Mouse (Mus musculus) heart, embryonic 15.5 days (tissue): ENCODE measurements around the gene Pin1. TPM values are rescaled to one million over a fixed set of nuclear protein-coding genes. Genes with fewer than 3 reads are reported as not detected.
"Not testable (repeated sequence)": the region's sequence is repeated elsewhere in the genome, so short reads cannot be mapped to it uniquely, and the experiment has no call there.

Experiments
- ATAC-seq: fragments of 200-750 bp; cut with Nextera tagmentation; replicated peaks from 2 replicates; pipeline ENCODE4 v1.8.0; 2017; ENCODE audit warnings: low read depth, moderate TSS enrichment; ENCODE audit not compliant: insufficient number of reproducible peaks, insufficient read depth, low FRiP score
- H3K27ac ChIP-seq: fragments of 300-500 bp; sonication (generic); 2 replicates; pipeline ENCODE4 v1.5.1; 2015; ENCODE audit warnings: mild to moderate bottlenecking, inconsistent platforms
- H3K27me3 ChIP-seq: fragments of 300-500 bp; sonication (generic); 2 replicates; pipeline ENCODE4 v1.6.1; 2015; ENCODE audit warnings: inconsistent platforms
- H3K36me3 ChIP-seq: fragments of 300-500 bp; sonication (generic); 2 replicates; pipeline ENCODE4 v1.6.1; 2015; ENCODE audit warnings: mild to moderate bottlenecking, inconsistent platforms
- H3K4me1 ChIP-seq: fragments of 300-500 bp; sonication (generic); replicated peaks from 2 replicates; pipeline ENCODE4 v1.6.1; 2015; ENCODE audit warnings: inconsistent platforms
- H3K4me2 ChIP-seq: fragments of 300-500 bp; sonication (generic); 2 replicates; pipeline ENCODE4 v1.6.1; 2015; ENCODE audit warnings: inconsistent platforms, mild to moderate bottlenecking, moderate library complexity
- H3K4me3 ChIP-seq: fragments of 300-500 bp; sonication (generic); 2 replicates; pipeline ENCODE4 v1.5.1; 2015; ENCODE audit warnings: mild to moderate bottlenecking, inconsistent platforms
- H3K9ac ChIP-seq: fragments of 300-500 bp; sonication (generic); 2 replicates; pipeline ENCODE4 v1.6.1; 2015; ENCODE audit warnings: mild to moderate bottlenecking, inconsistent platforms
- H3K9me3 ChIP-seq: fragments of 300-500 bp; sonication (generic); replicated peaks from 2 replicates; pipeline ENCODE4 v1.6.1; 2016; ENCODE audit warnings: inconsistent platforms
- WGBS: fragments of 180-500 bp; shearing (Covaris S2); methylation state at CpG from one replicate; pipeline ENCODE4 v1.1.7; 2015; ENCODE audit warnings: mixed read lengths; 5-methylcytosine and 5-hydroxymethylcytosine counted together
- polyA plus RNA-seq: library from polyadenylated mRNA; unstranded; fragments of >200 nt; fragmentation: Nextera tagmentation; extraction: Ambion mirVana; gene quantifications from 2 replicates; pipeline ENCODE4 v1.2.1, GENCODE M21; 2015

Pin1 gene
- polyA plus RNA-seq: 40.2 and 43.1 TPM in 2 replicates

- peak; percentile 100 for ATAC-seq
- H3K4me1 ChIP-seq: peaks cover 20% of the 10 kb centered on the region
- no peaks in the 10 kb centered on the region for H3K27me3 ChIP-seq
- H3K36me3 ChIP-seq: peaks cover 38% of the 10 kb centered on the region
- peak within 1 kb of the TSS; percentile 47; the same call in 1 of the 2 replicates for H3K27ac ChIP-seq
- H3K9ac ChIP-seq: peak within 1 kb of the TSS; percentile 89
- H3K9me3 ChIP-seq: no peaks in the 10 kb centered on the region
- under 1% methylated on average over 45 of the region's 45 CpGs for WGBS
- peak within 1 kb of the TSS; percentile 83 for H3K4me2 ChIP-seq
- H3K4me3 ChIP-seq: peak within 1 kb of the TSS; percentile 94
Measured at GRCm38 (mm10) chr9:20651602-20652259, at the start of gene Pin1. Pin1 (plus strand) TSS chr9:20652095.

DNA sequence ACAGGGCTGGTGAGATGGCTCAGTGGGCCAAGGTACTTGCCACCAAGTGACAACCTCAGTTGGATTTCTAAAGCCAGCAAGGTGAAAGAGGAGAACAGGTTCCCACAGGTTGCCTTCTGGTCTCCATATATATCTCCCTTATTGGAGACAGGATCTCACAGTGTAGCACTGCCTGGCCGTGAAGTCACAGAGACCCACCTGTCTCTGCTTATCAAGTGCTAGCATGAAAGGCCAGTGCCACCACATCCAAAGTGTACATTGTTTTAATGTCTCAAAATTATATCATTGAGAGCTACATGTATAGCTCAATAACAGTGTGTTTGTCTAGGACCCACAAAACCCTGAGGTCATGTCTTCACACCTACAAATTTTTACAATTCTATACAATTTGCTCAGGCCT is 45.6 kb upstream of the Pin1 start:
- Histone ChIP-seq H3K36me3 (no peaks in the 10 kb centered on the region), H3K27ac (no peak overlapping the region), H3K27me3 (no peaks in the 10 kb centered on the region), H3K4me2 (peak overlapping the region; percentile 85; the same call in 1 of the 2 replicates), H3K4me1 (peaks cover 5% of the 10 kb centered on the region), H3K4me3 (no peak overlapping the region), H3K9ac (no peak overlapping the region), H3K9me3 (no peaks in the 10 kb centered on the region)
- no peak for ATAC-seq
- WGBS: 91% methylated on average over 1 of the region's 1 CpGs

DNA sequence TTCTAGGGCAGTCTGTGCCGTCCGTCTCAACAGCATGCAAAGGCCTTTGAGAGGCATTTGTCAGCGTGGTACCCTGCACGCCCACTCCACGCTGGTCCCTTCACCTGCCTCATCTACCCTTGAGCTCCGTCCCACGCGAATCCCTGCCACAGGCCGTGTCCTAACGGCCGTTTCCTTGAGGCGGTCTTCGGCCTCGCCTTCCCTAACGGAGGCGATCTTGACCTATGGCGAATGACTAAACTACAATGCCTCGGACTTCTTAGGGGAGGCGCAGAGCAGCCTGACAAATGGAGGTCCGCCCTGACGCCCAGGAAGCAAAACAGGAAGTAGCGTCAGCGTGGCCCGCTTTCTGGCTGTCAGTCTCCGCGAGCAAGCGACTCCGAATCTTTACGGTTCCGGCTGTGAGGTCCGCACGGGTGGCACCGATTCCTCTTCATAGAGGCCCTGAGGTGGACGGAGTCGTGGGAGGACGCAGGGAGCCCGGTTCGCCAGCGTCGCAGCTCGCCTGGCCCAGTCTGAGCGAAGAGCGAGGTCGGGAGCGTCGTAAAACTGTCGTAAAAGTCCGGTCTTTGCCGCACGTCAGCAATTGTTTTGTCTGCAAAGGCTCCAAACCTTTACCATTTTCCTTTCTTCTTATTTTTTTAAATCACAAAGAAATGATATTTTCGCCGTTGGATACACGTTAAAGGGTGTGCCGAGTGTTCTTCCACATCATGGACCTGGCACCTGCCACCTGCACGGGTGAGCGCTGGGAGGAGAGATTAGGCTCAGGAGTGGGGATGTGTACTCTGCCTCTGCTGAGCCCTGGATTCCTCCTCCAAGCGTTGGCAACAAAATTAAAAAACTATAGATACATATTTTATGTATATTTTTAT is 44.6 kb upstream of the Pin1 start:
- H3K9me3 ChIP-seq: no peaks in the 10 kb centered on the region
- H3K4me3 ChIP-seq: peak overlapping the region; percentile 81
- peak; percentile 89 for ATAC-seq
- H3K27me3 ChIP-seq: no peaks in the 10 kb centered on the region
- no peaks in the 10 kb centered on the region for H3K36me3 ChIP-seq
- peak overlapping the region; percentile 85 for H3K4me2 ChIP-seq
- peak overlapping the region; percentile 76 for H3K9ac ChIP-seq
- WGBS: under 1% methylated on average over 57 of the region's 57 CpGs
- peaks cover 5% of the 10 kb centered on the region for H3K4me1 ChIP-seq
- H3K27ac ChIP-seq: peak overlapping the region; percentile 98

DNA sequence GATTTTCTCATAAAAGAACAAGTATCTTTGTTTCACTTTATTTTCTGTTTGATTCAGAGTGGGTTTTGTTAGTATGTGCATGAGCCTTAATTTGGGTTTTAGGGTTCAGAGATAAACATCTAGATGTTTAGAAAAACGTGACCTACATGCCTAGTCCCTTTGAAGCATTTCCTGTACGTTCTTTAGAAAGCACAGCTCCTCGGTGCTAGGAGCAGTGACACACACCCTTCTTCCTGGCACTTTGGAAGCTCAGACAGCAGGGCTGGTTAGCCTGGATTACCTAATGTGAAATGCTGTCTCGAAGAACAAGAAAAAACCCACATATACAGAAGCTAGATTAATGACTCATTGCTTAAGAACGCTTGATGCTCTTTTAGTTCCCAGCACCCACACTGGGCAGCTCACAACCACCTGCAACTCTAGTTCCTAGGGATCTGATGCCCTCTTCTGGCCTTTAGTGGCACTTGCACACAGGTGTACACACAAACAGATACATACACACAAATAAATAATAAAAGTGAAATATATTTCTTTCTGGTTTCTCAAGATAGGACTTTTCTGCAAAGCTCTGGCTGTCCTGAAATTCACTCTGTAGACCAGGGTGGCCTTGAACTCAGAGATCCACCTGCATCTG is 41.9 kb upstream of the Pin1 start:
- Histone ChIP-seq H3K36me3 (no peaks in the 10 kb centered on the region), H3K4me2 (no peak overlapping the region)

GRCm38 (mm10) chr9:20611976-20612375 is 39.9 kb upstream of the Pin1 start:
- Histone ChIP-seq H3K4me2 (no peak overlapping the region), H3K9me3 (no peaks in the 10 kb centered on the region), H3K4me1 (peaks cover under 1% of the 10 kb centered on the region), H3K27ac (no peak overlapping the region), H3K27me3 (no peaks in the 10 kb centered on the region), H3K36me3 (no peaks in the 10 kb centered on the region), H3K9ac (no peak overlapping the region), H3K4me3 (no peak overlapping the region)
- no peak for ATAC-seq
- 80% methylated on average over 5 of the region's 5 CpGs for WGBS

More for the DNA sequence above, 41.9 kb upstream of the Pin1 start:
- 76% methylated on average over 5 of the region's 5 CpGs for WGBS
- H3K4me1 ChIP-seq: peaks cover 5% of the 10 kb centered on the region
- no peak overlapping the region for H3K4me3 ChIP-seq
- no peak overlapping the region for H3K9ac ChIP-seq
- H3K27me3 ChIP-seq: no peaks in the 10 kb centered on the region
- ATAC-seq: no peak
- H3K9me3 ChIP-seq: no peaks in the 10 kb centered on the region
- no peak overlapping the region for H3K27ac ChIP-seq

DNA sequence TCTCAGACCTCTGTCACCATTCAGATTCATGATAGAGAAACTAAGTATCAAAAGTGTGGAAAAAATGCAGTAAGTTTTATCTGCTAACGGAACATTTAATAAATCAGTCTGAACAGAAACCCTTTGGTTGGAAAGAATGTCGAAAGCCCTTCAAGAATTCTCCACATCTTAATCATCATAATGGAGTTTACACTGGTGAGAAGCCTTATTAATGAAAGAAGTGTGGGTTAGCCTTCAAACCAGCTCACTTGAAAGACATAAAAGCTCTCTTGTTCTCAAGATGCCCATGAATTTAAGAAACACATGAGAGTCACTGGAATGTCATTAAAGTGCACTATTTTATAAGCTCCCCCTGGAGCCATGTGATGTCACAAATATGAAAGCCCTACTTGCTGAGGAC is 35.2 kb upstream of the Pin1 start:
- WGBS: 81% methylated on average over 2 of the region's 2 CpGs
- ATAC-seq: no peak
- no peak overlapping the region for H3K4me2 ChIP-seq
- H3K27ac ChIP-seq: no peak overlapping the region
- H3K36me3 ChIP-seq: no peaks in the 10 kb centered on the region
- H3K9me3 ChIP-seq: no peaks in the 10 kb centered on the region
- no peak overlapping the region for H3K9ac ChIP-seq
- H3K27me3 ChIP-seq: no peaks in the 10 kb centered on the region
- H3K4me1 ChIP-seq: no peaks in the 10 kb centered on the region
- no peak overlapping the region for H3K4me3 ChIP-seq

DNA sequence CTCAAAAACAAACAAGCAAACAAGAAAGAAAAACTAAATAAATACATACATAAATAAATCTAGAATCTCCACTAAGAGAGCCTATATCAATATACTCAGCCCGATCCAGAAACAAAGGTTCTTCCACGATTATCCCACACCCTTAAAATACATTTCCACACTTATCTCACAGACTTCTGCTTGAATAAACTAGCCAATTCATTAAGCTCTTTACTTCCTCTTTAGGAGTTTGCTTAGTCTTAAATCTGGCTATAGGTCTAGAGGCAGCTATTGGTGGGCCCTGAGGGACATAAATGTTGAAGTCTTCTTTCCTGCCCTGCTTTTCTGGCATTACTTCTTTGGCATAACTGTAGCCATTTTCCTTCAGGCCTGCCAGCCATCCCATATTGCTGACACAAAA is 20.6 kb upstream of the Pin1 start:
- Histone ChIP-seq H3K36me3 (peaks cover 12% of the 10 kb centered on the region; the same call in 1 of the 2 replicates), H3K27ac (no peak overlapping the region), H3K9me3 (no peaks in the 10 kb centered on the region), H3K4me1 (no peaks in the 10 kb centered on the region), H3K9ac (no peak overlapping the region), H3K4me2 (no peak overlapping the region), H3K4me3 (no peak overlapping the region), H3K27me3 (no peaks in the 10 kb centered on the region)
- ATAC-seq: no peak
- WGBS: 85% methylated on average over 2 of the region's 2 CpGs

DNA sequence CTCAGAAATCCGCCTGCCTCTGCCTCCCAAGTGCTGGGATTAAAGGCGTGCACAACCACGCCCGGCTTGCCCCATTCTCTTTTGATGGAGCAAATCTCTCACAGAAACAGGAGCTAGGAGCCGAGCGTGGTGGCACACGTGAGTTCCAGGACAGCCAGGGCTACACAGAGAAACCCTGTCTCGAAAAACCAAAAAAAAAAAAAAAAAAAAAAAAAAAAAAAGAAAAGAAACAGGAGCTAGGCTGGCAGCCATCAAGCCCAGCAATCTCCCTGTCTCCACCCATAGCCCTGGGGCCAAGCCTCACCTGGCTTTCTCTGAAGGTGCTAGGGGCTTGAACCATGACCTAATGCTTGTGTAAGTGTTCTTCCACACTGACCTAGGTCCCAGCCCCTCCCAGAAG is 16.2 kb upstream of the Pin1 start:
- not testable (repeated sequence) for H3K4me2 ChIP-seq, H3K9me3 ChIP-seq, H3K27me3 ChIP-seq, H3K4me1 ChIP-seq, H3K4me3 ChIP-seq, H3K27ac ChIP-seq, ATAC-seq, H3K9ac ChIP-seq
- 92% methylated on average over 8 of the region's 8 CpGs for WGBS
- H3K36me3 ChIP-seq: peaks cover 23% of the 10 kb centered on the region; the same call in 1 of the 2 replicates

GRCm38 (mm10) chr9:20636256-20636655 is 15.6 kb upstream of the Pin1 start:
- ATAC-seq: peak; percentile 63; the same call in 1 of the 2 replicates
- whole genome bisulfite sequencing: 74% methylated on average over 3 of the region's 3 CpGs
- Histone ChIP-seq H3K27me3 (no peaks in the 10 kb centered on the region), H3K9me3 (no peaks in the 10 kb centered on the region), H3K27ac (no peak overlapping the region), H3K4me3 (no peak overlapping the region), H3K4me2 (no peak overlapping the region), H3K4me1 (peaks cover 10% of the 10 kb centered on the region), H3K9ac (no peak overlapping the region), H3K36me3 (peaks cover 23% of the 10 kb centered on the region; the same call in 1 of the 2 replicates)

DNA sequence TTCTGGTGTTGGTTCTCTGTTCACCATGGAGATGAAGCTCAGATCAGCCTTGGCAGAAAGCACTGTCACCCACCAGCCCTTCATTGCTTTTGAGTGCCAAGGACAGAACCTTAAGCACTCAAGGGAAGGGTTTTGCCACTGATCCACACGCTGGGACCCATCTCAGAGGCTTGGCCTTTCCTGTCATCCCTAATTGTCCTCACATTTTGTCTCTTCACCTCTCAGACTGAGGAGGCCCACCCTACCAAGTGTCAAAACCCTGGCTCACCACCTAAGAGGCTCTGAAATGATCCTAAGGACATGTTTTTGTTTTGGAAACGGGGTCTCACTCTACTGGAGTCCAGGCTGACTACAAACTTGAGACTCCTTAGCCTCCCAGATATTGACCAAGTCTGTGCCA is 15.1 kb upstream of the Pin1 start:
- Histone ChIP-seq H3K36me3 (peaks cover 23% of the 10 kb centered on the region; the same call in 1 of the 2 replicates), H3K4me1 (peaks cover 14% of the 10 kb centered on the region), H3K9ac (no peak overlapping the region), H3K9me3 (no peaks in the 10 kb centered on the region), H3K27ac (0 out of 2 replicates have a peak overlapping the region, but pooled peaks have one; percentile 21), H3K27me3 (no peaks in the 10 kb centered on the region), H3K4me3 (no peak overlapping the region), H3K4me2 (no peak overlapping the region)
- WGBS: 71% methylated on average over 2 of the region's 2 CpGs
- ATAC-seq: no peak

DNA sequence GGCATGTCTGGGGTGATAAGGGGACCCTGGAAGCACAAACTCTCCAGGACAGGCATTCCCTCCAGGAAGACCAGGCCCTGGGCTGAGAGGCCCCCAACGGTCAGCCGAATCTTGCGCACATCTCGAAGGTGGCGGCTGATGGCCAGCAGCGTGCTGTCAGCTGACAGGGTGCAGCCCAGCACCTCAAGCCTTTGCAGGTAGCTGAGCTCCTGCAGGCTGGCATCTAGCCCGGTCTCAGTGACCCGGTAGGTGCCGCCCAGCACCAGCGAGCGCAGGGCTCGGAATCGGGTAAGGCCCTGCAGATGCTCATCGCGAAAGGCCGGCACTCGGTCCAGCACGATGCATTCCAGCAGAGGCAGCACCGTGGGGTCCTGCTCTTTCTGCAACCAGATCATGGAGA is 13.3 kb upstream of the Pin1 start:
- Histone ChIP-seq H3K4me2 (no peak overlapping the region), H3K4me3 (no peak overlapping the region), H3K9me3 (no peaks in the 10 kb centered on the region), H3K9ac (no peak overlapping the region), H3K4me1 (peaks cover 16% of the 10 kb centered on the region), H3K27me3 (no peaks in the 10 kb centered on the region), H3K36me3 (peaks cover 18% of the 10 kb centered on the region; the same call in 1 of the 2 replicates), H3K27ac (no peak overlapping the region)
- ATAC-seq: no peak
- 84% methylated on average over 19 of the region's 19 CpGs for WGBS
